Mouse (Mus musculus) forebrain, embryonic 12.5 days (tissue): ENCODE measurements at regions not wholly inside any gene's neighbourhood (a gene's known extent, or its start where the extent isn't known, plus 50 kb on each side); places are given as distances from the start of the nearest gene placed in this dataset.
A peak's percentile ranks its signal among the peaks of the same experiment; 100 is the strongest.

ENCODE experiments used
- ATAC-seq: fragments of 200-750 bp; cut with Nextera tagmentation; 2 replicates; pipeline ENCODE4 v1.8.0; 2017; ENCODE audit warnings: moderate TSS enrichment; ENCODE audit not compliant: low FRiP score
- H3K27ac ChIP-seq: fragments of 300-500 bp; sonication (generic); 2 replicates; pipeline ENCODE4 v1.5.1; 2016; ENCODE audit warnings: mild to moderate bottlenecking
- H3K27me3 ChIP-seq: fragments of 300-500 bp; sonication (generic); 2 replicates; pipeline ENCODE4 v1.6.1; 2016; ENCODE audit warnings: mild to moderate bottlenecking
- H3K36me3 ChIP-seq: fragments of 300-500 bp; sonication (generic); replicated peaks from 2 replicates; pipeline ENCODE4 v1.6.1; 2016; ENCODE audit warnings: mild to moderate bottlenecking
- H3K4me1 ChIP-seq: fragments of 300-500 bp; sonication (generic); 2 replicates; pipeline ENCODE4 v1.6.1; 2016
- H3K4me2 ChIP-seq: fragments of 300-500 bp; sonication (generic); 2 replicates; pipeline ENCODE4 v1.6.1; 2016; ENCODE audit warnings: mild to moderate bottlenecking, moderate library complexity
- H3K4me3 ChIP-seq: fragments of 300-500 bp; sonication (generic); replicated peaks from 2 replicates; pipeline ENCODE4 v1.5.1; 2016; ENCODE audit warnings: mild to moderate bottlenecking
- H3K9ac ChIP-seq: fragments of 300-500 bp; sonication (generic); 2 replicates; pipeline ENCODE4 v1.6.1; 2016; ENCODE audit warnings: mild to moderate bottlenecking
- H3K9me3 ChIP-seq: fragments of 300-500 bp; sonication (generic); 2 replicates; pipeline ENCODE4 v1.6.1; 2016
- WGBS: fragments of 180-500 bp; shearing (Covaris S2); methylation state at CpG from one replicate; pipeline ENCODE4 v1.1.7; 2016; 5-methylcytosine and 5-hydroxymethylcytosine counted together

DNA sequence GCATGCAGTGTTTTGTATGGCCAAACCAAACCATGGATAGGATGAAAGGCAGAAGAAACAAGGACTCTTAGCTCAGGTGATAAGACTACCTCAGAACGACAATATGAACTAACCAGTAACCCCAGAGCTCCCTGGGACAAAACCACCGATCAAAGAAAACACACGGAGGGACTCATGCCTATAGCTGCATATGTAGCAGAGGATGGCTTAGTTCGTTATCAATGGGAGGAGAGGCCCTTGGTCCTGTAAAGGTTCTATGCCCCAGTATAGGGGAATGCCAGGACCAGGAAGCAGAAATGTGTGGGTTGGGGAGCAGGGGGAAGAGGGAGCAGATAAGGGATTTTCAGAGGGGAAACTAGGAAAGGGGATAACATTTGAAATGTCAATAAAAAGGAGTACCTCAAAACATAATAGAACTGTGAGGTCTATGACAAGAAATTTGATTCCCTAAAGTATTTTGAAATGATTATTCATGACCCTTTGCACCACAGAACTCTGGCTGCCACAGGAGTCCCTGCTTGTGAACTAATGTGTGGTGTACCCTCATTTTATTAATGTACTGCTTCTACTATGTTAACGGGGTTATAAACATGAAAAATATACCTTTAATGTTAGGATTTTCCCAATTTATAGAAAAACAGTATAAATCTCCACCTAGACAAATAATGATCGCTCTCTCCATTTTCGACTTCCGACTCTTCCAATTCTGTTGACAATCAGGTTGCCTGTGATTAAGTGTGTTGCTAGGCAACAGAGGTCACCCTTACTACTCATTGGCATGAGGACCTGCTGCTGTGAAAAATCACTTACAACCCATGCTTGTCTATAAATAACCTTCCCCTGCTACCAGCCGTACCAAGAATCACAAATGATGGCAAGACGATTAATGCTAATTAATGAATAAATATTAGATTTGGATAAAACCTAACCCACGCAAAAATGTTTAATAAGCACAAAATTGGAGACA, 833.0 kb downstream of the Rfpl4b start:
- Histone ChIP-seq H3K9me3 (no peaks in the 10 kb centered on the region), H3K9ac (no peak overlapping the region), H3K4me2 (no peak overlapping the region), H3K27ac (no peak overlapping the region), H3K4me1 (no peaks in the 10 kb centered on the region), H3K36me3 (no peaks in the 10 kb centered on the region), H3K27me3 (no peaks in the 10 kb centered on the region), H3K4me3 (no peak overlapping the region)
- ATAC-seq: peak; percentile 81
- 59% methylated on average over 11 of the region's 11 CpGs for WGBS

DNA sequence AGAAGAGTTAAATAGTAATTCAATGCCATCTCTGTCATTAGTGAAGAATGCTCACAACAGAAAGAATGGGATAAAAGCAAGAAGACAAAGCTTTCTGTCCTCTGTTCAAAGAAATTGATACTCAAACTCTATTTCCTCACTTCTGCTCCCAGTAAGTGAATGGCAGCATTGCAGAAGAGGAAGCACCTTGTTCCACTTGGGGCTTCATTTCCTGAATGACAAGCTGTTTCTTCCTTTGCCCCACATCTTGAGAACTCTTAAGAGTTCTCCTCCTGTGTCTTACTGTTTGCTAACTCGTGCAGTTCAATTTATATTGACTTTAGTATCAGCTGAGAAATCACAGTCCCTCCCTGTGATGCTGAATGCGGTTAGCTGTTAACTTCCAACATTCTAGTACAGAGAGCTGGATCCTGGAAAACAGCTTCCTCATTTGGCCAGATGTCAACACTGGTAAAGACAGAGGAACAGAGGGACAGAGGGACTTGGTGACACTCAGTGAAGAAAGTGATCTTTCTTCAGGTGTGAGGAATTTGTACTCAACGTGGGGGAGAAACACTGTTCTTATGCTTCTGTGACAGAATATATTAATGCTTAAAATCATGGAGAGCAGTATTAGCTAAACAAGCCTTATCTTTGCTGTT, 840.3 kb upstream of the Marcks start:
- Histone ChIP-seq H3K36me3 (no peaks in the 10 kb centered on the region), H3K27me3 (no peaks in the 10 kb centered on the region), H3K9ac (no peak overlapping the region), H3K4me3 (no peak overlapping the region), H3K9me3 (no peaks in the 10 kb centered on the region), H3K4me2 (no peak overlapping the region), H3K27ac (no peak overlapping the region), H3K4me1 (no peaks in the 10 kb centered on the region)
- no peak for ATAC-seq
- 69% methylated on average over 3 of the region's 3 CpGs for WGBS

DNA sequence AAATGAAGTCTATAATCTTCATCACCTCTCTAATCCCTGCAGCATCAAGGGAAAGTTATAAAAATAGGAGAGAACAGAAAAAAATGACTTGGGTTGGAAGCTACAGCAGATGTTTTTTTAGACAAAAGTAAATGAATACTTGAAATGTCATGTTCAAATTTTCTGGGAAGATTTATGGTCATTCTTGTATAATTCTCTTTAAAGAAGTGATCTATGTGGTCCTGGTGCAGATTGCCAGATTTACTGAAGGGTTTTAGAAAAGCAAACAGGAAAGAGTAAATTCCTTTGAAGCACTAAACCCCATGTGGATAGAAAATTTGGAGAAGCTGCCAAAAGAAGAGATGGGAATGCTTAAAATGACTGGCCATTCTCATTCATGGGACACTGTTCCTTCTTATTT, 821.3 kb upstream of the Marcks start:
- Histone ChIP-seq H3K27ac (no peak overlapping the region), H3K4me3 (no peak overlapping the region), H3K27me3 (no peaks in the 10 kb centered on the region), H3K4me2 (no peak overlapping the region), H3K9ac (no peak overlapping the region), H3K4me1 (no peaks in the 10 kb centered on the region), H3K9me3 (no peaks in the 10 kb centered on the region), H3K36me3 (no peaks in the 10 kb centered on the region)
- ATAC-seq: no peak

DNA sequence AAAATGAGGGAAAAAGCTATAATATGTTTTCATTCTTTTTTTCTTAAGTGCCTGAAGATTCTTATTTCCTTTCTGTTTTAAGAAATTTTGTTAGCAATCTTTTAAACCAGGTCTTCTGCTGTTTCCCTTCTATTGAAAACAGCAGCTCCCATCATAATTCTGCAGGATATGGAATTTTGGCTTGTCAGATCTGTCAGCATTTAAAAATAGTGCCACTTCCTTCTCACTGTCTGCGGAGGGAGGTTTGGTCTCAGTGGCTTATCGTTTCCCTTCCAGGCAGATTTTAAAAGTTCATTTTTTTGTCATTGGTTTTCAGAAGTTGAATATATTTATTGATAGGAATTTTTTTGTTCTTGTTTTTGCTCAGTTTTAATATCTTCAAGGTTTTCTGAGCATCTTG, 776.1 kb upstream of the Marcks start:
- Histone ChIP-seq H3K27ac (no peak overlapping the region), H3K4me3 (no peak overlapping the region), H3K36me3 (no peaks in the 10 kb centered on the region), H3K4me1 (no peaks in the 10 kb centered on the region), H3K27me3 (no peaks in the 10 kb centered on the region), H3K9ac (no peak overlapping the region), H3K9me3 (no peaks in the 10 kb centered on the region), H3K4me2 (no peak overlapping the region)
- WGBS: 91% methylated on average over 2 of the region's 2 CpGs
- no peak for ATAC-seq

DNA sequence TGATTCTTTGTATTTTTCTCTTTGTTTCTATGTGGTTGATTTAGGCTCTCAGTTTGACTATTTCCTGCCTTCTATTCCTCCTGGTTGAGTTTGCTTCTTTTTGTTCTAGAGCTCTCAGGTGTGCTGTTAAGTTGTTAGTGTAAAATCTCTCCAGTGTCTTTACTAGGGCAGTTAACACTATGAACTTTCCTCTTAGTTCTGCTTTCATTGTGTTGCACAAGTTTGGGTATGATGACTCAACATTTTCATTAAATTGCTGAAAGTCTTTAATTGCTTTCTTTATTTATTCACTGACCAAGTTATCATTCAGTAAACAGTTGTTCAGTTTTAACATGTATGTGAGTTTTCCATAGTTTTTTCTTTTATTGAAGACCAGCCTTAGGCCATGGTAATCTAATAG, 772.9 kb upstream of the Marcks start:
- Histone ChIP-seq H3K27me3 (no peaks in the 10 kb centered on the region), H3K4me1 (no peaks in the 10 kb centered on the region), H3K4me3 (no peak overlapping the region), H3K4me2 (no peak overlapping the region), H3K9me3 (no peaks in the 10 kb centered on the region), H3K9ac (no peak overlapping the region), H3K27ac (no peak overlapping the region), H3K36me3 (no peaks in the 10 kb centered on the region)
- no peak for ATAC-seq

DNA sequence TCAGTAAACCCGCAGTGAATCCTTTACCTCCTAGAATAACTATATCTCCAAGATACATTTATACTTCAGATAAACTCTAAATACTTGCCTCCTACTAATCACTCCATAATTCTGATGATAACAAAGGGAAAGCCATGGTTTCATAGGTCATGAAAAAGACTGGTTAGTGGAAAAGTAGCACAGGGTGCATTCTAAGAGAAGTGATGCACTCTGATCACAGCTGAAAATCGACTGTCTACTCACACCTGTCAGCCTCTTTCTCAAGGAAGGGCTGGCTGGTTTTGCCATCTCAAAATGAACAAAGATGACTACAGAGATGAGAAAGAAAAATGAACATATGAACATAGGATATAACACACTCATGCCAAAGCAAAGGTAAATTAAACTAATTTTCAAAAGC, 769.6 kb upstream of the Marcks start:
- Histone ChIP-seq H3K4me1 (no peaks in the 10 kb centered on the region), H3K9me3 (no peaks in the 10 kb centered on the region), H3K4me3 (no peak overlapping the region), H3K4me2 (no peak overlapping the region), H3K9ac (no peak overlapping the region), H3K27me3 (no peaks in the 10 kb centered on the region), H3K27ac (no peak overlapping the region), H3K36me3 (no peaks in the 10 kb centered on the region)
- no peak for ATAC-seq
- 60% methylated on average over 2 of the region's 2 CpGs for WGBS

DNA sequence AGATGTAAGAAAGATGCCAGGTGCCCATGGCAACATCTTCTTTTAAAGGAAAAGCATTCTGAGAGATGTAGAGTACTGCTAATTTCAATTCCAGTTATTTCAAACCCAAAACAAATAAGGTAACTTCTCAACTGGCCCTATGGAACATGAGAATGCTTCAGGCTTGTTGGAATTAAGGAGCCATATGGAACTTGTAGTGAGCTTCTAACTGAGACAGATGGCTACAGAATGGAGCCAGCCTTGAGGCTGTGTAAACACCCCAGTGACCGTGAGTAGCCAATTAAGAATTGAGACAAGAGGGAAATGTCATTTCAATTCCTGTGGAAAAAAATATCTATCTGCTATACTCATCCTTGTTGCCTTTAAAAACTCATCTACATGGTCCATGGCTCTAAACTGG, 769.0 kb upstream of the Marcks start:
- Histone ChIP-seq H3K27ac (no peak overlapping the region), H3K4me1 (no peaks in the 10 kb centered on the region), H3K27me3 (no peaks in the 10 kb centered on the region), H3K4me2 (no peak overlapping the region), H3K9ac (no peak overlapping the region), H3K9me3 (no peaks in the 10 kb centered on the region), H3K36me3 (no peaks in the 10 kb centered on the region), H3K4me3 (no peak overlapping the region)
- ATAC-seq: no peak; the same call in 1 of the 2 replicates
- whole genome bisulfite sequencing: 67% methylated on average over 1 of the region's 1 CpGs

DNA sequence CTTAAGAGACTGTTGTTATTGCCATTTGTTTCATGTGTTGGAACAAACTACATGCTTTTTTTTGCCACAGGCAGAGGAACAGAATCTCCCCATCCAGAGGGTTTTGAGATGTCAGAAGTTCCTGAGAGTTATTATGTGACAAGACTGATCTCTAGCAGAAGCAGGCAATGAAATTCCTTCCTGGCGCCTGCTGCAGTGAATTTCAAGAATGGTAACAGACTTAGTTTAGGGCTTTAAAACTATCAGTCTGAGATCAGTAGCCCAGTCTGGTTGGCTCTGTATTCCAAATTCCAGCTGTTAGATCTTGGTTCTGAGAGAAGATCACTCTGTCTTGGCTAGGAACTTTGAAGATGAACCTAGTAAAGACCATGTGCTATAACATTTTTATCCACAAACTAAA, 749.2 kb upstream of the Marcks start:
- 91% methylated on average over 1 of the region's 1 CpGs for WGBS
- Histone ChIP-seq H3K9ac (no peak overlapping the region), H3K4me1 (no peaks in the 10 kb centered on the region), H3K4me3 (no peak overlapping the region), H3K36me3 (no peaks in the 10 kb centered on the region), H3K4me2 (no peak overlapping the region), H3K27ac (no peak overlapping the region), H3K9me3 (no peaks in the 10 kb centered on the region), H3K27me3 (no peaks in the 10 kb centered on the region)
- ATAC-seq: no peak

DNA sequence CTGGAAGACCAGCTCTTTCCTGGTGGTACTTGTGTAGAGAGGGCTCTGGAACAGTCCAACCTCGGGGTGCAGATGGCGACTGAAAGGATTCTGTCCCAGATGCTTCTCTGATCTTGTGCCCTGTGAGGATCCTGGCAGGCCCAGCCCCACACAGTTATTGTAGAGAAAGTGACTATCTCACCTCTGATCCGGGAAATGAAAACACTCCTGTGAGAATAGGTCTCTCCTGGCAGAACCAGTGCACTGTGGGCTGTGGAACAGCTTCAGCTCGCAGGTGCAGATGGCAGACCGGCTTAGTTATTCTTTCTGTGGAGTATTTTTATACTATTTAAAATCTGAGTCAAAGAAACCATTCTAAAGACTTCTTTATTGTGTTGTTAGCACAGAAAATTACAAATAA, 742.1 kb upstream of the Marcks start:
- Histone ChIP-seq H3K36me3 (no peaks in the 10 kb centered on the region), H3K27ac (no peak overlapping the region), H3K4me1 (no peaks in the 10 kb centered on the region), H3K4me2 (no peak overlapping the region), H3K9ac (no peak overlapping the region), H3K4me3 (no peak overlapping the region), H3K27me3 (no peaks in the 10 kb centered on the region), H3K9me3 (no peaks in the 10 kb centered on the region)
- 83% methylated on average over 5 of the region's 5 CpGs for WGBS
- ATAC-seq: no peak

DNA sequence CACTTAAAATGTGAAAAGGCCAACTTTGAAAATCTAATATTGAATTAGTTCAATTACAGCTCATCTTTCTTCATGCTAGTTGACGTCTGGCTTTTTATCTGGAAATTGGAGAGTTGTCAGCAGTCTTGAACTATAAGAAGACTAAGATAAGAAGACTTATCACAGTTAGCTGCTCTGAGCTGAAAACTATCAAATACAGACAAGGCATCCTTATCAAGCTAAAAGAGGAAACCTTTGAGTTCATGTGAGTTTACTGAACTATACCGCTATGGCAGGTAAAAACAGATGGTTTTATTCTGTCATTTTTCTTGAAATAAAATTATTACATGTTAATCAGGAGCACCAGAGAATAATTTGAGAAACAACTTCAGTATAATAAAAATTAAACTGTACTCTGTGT, 735.2 kb upstream of the Marcks start:
- Histone ChIP-seq H3K4me1 (no peaks in the 10 kb centered on the region), H3K9ac (no peak overlapping the region), H3K36me3 (no peaks in the 10 kb centered on the region), H3K9me3 (no peaks in the 10 kb centered on the region), H3K4me3 (no peak overlapping the region), H3K27me3 (no peaks in the 10 kb centered on the region), H3K4me2 (no peak overlapping the region), H3K27ac (no peak overlapping the region)
- ATAC-seq: no peak
- WGBS: 96% methylated on average over 2 of the region's 2 CpGs

DNA sequence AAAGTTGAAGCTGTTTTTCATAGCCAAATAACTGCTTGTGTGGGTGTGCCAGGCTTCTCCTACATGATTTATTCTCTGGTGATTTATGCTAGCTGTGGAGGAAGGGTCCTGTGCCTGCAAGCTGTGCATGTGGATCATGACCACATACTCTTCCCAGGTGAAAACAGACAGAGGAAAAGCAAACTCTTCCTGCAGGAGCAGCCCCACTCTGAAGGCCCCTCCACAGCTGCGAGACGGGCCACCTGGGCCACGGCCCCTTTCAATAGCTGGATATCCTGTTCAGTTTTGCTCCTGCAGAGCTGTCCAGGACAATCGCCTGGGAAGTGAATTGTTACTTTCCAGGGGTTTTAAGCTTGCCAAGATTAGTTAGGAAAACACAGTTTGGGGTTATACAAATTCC, 722.3 kb upstream of the Marcks start:
- WGBS: 66% methylated on average over 4 of the region's 4 CpGs
- Histone ChIP-seq H3K9me3 (no peaks in the 10 kb centered on the region), H3K4me2 (no peak overlapping the region), H3K4me3 (no peak overlapping the region), H3K36me3 (no peaks in the 10 kb centered on the region), H3K9ac (no peak overlapping the region), H3K27ac (no peak overlapping the region), H3K4me1 (no peaks in the 10 kb centered on the region), H3K27me3 (no peaks in the 10 kb centered on the region)
- ATAC-seq: no peak

DNA sequence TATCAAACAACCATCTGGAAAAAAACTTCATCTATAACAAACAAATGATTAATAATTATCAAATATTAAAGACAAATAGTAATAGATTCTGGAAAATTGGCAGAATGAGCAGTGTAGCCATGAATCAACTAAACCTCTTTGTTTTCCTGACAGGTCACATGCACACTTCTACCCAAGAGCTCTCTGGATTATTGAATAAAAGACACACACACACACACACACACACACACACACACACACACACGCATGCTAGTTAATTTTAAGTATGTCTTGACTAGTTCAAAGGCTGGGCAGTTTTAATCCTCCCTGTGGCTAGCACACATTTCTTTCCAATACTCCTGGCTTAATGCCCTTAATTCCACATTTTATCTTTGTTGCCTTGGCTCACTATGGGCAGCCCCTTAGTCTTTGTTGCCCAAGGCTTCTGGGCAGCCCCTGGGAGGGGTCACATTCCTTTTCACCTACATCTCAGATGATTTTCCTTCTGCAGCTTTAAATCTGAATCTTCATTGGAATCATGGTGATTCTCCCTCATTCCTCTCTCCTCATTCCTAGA, 710.6 kb upstream of the Marcks start:
- no peak overlapping the region for H3K27ac ChIP-seq
- no peak overlapping the region for H3K9ac ChIP-seq
- peaks cover 5% of the 10 kb centered on the region; the same call in 1 of the 2 replicates for H3K9me3 ChIP-seq
- WGBS: 29% methylated on average over 1 of the region's 1 CpGs
- no peak for ATAC-seq
- no peak overlapping the region for H3K4me2 ChIP-seq
- H3K27me3 ChIP-seq: no peaks in the 10 kb centered on the region
- H3K4me3 ChIP-seq: no peak overlapping the region
- H3K36me3 ChIP-seq: no peaks in the 10 kb centered on the region
- H3K4me1 ChIP-seq: no peaks in the 10 kb centered on the region

DNA sequence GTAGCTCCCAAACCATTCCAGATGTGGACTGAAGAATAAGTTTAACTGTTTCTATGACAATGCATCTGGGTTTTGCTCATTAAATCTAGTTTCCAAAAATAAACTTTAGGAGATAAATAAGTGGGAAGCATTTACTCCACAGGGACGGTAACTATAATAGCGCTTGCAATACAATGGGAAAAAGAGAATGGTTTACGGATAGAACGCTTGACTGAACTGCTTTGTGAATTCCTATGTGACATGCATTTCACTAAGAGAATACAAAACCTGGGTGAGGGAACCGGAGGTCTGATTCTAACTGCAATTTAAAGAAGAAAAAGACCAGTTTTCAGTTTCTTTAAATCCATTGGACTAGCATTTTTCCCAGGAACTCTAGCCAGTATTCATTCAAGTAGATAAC, 704.1 kb upstream of the Marcks start:
- Histone ChIP-seq H3K27ac (no peak overlapping the region), H3K36me3 (no peaks in the 10 kb centered on the region), H3K4me2 (no peak overlapping the region), H3K27me3 (no peaks in the 10 kb centered on the region), H3K4me1 (no peaks in the 10 kb centered on the region), H3K4me3 (no peak overlapping the region), H3K9ac (no peak overlapping the region), H3K9me3 (no peaks in the 10 kb centered on the region)
- WGBS: 13% methylated on average over 5 of the region's 5 CpGs
- no peak for ATAC-seq
